Mouse (Mus musculus) T-helper 17 cell (primary cell): Measurements from ENCODE around the gene Stag1.

Source experiments
- in situ Hi-C, 2 experiments: fragments of 300-600 bp; cut with MboI, MseI; formaldehyde crosslinking; loops; 1 replicate in 1 of 2; 2 replicates in 1 of 2; pipeline ENCODE4 v1.15.1; 2025; ENCODE audit warnings: high pct_unique_total_duplicates in 2 of 2

The Stag1 gene

GRCm38 (mm10) chr9:100942042-100942441 is 344.4 kb downstream of the Stag1 start:
- in situ Hi-C loops = no loop called here

GRCm38 (mm10) chr9:100944677-100945365 is 347.2 kb downstream of the Stag1 start:
- in situ Hi-C loops = no loop called here

- in situ Hi-C loops = no loop called here
These were observed 353.9 kb downstream of the Stag1 start for GRCm38 (mm10) chr9:100951481-100951880.

- in situ Hi-C loops = loop anchor here in 1 of 2 experiments (10.0 kb wide), 1 partner anchor 1738 kb away; no protein-coding TSS in a partner anchor
These were observed 365.4 kb downstream of the Stag1 start for GRCm38 (mm10) chr9:100962903-100963427.

GRCm38 (mm10) chr9:100963428-100963912 is 365.9 kb downstream of the Stag1 start:
- in situ Hi-C loops = loop anchor here in 1 of 2 experiments (10.0 kb wide), 1 partner anchor 1739 kb away; no protein-coding TSS in a partner anchor

GRCm38 (mm10) chr9:100964106-100964505 is 366.5 kb downstream of the Stag1 start:
- in situ Hi-C loops = loop anchor here in 1 of 2 experiments (10.0 kb wide), 1 partner anchor 1739 kb away; no protein-coding TSS in a partner anchor

GRCm38 (mm10) chr9:100969461-100969860 is 371.9 kb downstream of the Stag1 start:
- in situ Hi-C loops = loop anchor here in 1 of 2 experiments (10.0 kb wide), 1 partner anchor 1745 kb away; no protein-coding TSS in a partner anchor

GRCm38 (mm10) chr9:100978666-100979065 is 381.1 kb downstream of the Stag1 start:
- in situ Hi-C loops = loop anchor here in 1 of 2 experiments (25.0 kb wide), 1 partner anchor 1584 kb away; no protein-coding TSS in a partner anchor

- in situ Hi-C loops = loop anchor here in 1 of 2 experiments (25.0 kb wide), 1 partner anchor 1583 kb away; no protein-coding TSS in a partner anchor
These were observed 381.7 kb downstream of the Stag1 start for GRCm38 (mm10) chr9:100979260-100979659.

- in situ Hi-C loops = loop anchor here in 1 of 2 experiments (25.0 kb wide), 1 partner anchor 1580 kb away; no protein-coding TSS in a partner anchor
These were observed 385.2 kb downstream of the Stag1 start for GRCm38 (mm10) chr9:100982786-100983185.

GRCm38 (mm10) chr9:100984381-100985310 is 387.0 kb downstream of the Stag1 start:
- in situ Hi-C loops = loop anchor here in 1 of 2 experiments (25.0 kb wide), 1 partner anchor 1578 kb away; no protein-coding TSS in a partner anchor

GRCm38 (mm10) chr9:100987006-100987405 is 389.4 kb downstream of the Stag1 start:
- in situ Hi-C loops = loop anchor here in 1 of 2 experiments (25.0 kb wide), 1 partner anchor 1575 kb away; no protein-coding TSS in a partner anchor

- in situ Hi-C loops = loop anchor here in 1 of 2 experiments (25.0 kb wide), 1 partner anchor 1574 kb away; no protein-coding TSS in a partner anchor
These were observed 390.3 kb downstream of the Stag1 start for GRCm38 (mm10) chr9:100987850-100988249.

GRCm38 (mm10) chr9:100990609-100991008 is 393.0 kb downstream of the Stag1 start:
- in situ Hi-C loops = loop anchor here in 1 of 2 experiments (25.0 kb wide), 1 partner anchor 1572 kb away; no protein-coding TSS in a partner anchor

- in situ Hi-C loops = loop anchor here in 1 of 2 experiments (25.0 kb wide), 1 partner anchor 1571 kb away; no protein-coding TSS in a partner anchor
These were observed 393.7 kb downstream of the Stag1 start for GRCm38 (mm10) chr9:100991321-100991720.

- in situ Hi-C loops = loop anchor here in 1 of 2 experiments (25.0 kb wide), 1 partner anchor 1570 kb away; no protein-coding TSS in a partner anchor
These were observed 394.6 kb downstream of the Stag1 start for GRCm38 (mm10) chr9:100992191-100992590.

GRCm38 (mm10) chr9:100993937-100994336 is 396.3 kb downstream of the Stag1 start:
- in situ Hi-C loops = loop anchor here in 1 of 2 experiments (25.0 kb wide), 1 partner anchor 1568 kb away; no protein-coding TSS in a partner anchor

- in situ Hi-C loops = loop anchor here in 1 of 2 experiments (25.0 kb wide), 1 partner anchor 1565 kb away; no protein-coding TSS in a partner anchor
These were observed 399.5 kb downstream of the Stag1 start for GRCm38 (mm10) chr9:100997138-100997537.

GRCm38 (mm10) chr9:101002053-101002452 is 404.5 kb downstream of the Stag1 start:
- in situ Hi-C loops = loop anchor here in 1 of 2 experiments (5.0 kb wide), 1 partner anchor 550 kb away; no protein-coding TSS in a partner anchor

- in situ Hi-C loops = loop anchor here in 1 of 2 experiments (5.0 kb wide), 1 partner anchor 551 kb away; no protein-coding TSS in a partner anchor
These were observed 405.2 kb downstream of the Stag1 start for GRCm38 (mm10) chr9:101002841-101003240.
